Mouse (Mus musculus) lung, postnatal 10 days (tissue): ENCODE measurements around the gene St8sia2.

Experiments used
- DNase-seq: peaks from one replicate; pipeline ENCODE4 v3.0.0; 2021

St8sia2 gene

GRCm38 (mm10) chr7:74013601-74014175 is at the start of gene St8sia2:
Gene St8sia2, minus strand, starts transcription at chr7:74013690.
- peak; percentile 87 for DNase-seq

GRCm38 (mm10) chr7:74061076-74061475 is 47.6 kb upstream of the St8sia2 start:
- DNase-seq = peak; percentile 67

DNA sequence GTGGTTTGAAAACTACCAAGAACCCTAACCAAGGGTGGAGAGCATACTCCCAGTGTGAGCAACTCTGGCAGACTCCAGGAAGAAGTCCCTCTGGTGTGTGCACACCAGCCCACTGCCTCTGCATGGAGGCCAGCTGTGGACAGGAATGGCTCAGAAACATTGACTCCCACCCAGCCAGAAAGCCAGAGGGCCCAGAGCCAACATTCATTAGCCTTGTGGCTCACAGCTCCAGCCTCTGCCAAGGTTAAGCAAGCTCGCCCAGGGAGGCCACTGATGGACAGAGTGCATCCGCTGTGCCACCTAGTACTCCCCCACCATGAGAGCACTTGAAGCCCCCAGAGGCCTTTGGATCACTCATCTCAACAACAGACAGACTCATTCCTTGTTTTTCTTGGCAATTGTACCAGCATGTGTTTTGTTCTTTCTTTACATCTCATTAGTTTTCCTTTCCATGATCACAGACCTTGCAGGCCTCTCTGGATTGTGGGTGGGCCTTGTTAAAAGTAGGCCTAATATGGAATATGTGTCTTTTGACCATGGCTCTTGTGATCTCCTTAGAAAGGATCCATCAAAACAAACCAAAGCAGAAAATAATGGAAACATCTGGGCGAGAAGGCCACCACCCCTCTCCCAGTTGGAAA is 46.9 kb upstream of the St8sia2 start:
- peak; percentile 71 for DNase-seq

GRCm38 (mm10) chr7:74059684-74060083 is 46.2 kb upstream of the St8sia2 start:
- DNase-seq = no peak

- DNase-seq = no peak
Measured at GRCm38 (mm10) chr7:74055753-74056152, 42.3 kb upstream of the St8sia2 start.

DNA sequence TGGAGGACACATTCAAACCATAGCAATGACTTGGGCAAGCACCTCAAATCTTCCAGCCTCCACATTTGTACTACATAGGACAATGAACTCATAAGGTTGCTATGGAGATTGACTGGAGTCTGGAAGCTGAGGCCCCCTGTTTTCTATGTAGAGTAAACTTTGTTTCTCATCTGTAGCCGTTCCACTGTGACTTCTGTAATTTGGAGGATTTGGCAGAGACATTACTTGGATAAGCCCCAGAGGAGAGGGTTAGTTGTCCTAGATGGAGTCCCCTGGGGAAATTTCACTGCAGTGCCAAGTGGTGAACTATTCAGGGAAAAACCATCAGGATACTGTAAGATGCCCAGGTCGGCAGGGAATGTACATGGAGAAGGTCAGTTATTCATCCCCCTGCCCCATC is 34.1 kb upstream of the St8sia2 start:
- no peak for DNase-seq

DNA sequence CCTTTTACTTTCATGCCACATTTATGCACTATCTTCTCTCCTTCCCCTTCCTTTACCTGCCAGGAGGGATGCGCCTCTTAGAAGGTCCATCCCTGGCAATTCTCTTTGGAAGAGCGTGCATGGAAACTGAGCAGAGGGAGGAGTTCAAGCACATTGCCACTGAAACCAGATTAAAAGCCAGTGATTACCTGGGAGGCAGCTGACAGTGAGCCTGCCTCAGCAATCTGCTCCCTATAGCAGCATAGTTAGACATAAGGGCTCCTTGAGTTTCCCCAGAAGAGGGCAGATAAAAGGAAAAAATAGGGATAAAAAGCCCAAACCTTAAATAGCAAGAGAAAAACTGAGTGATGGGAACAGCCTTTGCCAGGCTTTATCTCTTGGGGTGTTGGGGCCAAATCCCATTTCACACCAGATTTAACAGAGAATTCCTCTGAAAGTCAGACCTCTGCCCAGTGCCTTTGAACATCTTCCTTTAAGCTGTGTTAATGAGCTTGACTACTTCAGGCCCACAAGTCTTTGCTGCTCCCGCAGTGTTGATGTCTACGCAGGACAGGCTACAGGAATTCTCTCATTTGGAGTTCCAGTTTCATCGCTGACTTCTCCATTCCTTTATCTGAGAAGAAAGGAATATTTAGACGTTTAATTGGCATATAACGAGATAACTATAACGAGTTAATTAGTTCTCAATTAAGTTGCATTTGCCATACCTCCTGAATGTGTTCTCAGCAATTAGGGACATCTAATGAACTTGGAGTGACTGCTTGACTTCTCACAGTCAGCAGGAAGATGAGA is 31.9 kb upstream of the St8sia2 start:
- no peak for DNase-seq

DNA sequence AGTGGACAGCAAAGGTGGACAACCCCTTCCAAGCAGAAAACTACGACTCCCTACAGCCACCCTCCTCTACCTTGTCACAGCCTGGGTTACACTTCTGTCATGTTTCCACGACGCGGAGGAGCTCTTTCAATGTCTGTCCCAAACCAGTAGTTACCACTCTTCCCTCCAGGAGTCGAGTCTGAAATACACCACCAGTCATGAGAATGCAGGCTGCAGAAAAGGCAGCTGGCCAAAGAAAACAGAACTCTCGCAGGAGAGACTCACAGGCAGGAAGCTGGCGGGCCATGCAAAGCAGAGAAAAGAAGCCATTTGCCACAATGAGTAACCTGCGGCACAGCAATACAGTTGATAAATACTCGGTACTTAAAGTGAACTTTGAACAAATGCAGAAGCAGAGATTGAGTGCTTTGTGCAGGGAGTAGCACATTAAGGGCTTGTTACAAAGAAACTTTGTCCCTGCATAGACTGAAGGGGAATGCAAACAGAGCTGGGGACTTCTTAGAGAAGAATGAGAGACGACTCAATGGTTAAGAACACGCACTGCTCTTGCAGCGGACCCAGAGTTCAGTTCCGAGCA is 30.2 kb upstream of the St8sia2 start:
- DNase-seq = peak; percentile 34

DNA sequence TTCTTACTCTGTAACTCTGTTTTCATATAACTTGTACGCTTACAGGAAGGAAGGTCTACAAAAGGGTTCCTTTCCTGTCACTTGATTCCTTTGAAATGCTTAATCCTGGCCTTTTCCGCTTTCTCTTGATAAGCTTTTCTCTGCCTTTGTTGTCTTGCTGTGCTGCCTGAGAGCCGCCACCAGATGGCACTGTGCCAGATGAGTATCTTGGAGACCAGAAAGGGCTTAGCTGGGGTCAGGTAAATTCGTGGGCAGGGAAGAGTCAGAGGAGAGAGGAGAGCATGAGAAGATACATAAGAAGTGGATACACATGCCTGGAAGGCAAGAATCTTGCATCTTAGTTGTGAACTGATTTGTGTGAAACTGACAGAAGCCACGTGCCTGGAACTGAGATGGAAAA is 11.5 kb upstream of the St8sia2 start:
- peak; percentile 81 for DNase-seq

DNA sequence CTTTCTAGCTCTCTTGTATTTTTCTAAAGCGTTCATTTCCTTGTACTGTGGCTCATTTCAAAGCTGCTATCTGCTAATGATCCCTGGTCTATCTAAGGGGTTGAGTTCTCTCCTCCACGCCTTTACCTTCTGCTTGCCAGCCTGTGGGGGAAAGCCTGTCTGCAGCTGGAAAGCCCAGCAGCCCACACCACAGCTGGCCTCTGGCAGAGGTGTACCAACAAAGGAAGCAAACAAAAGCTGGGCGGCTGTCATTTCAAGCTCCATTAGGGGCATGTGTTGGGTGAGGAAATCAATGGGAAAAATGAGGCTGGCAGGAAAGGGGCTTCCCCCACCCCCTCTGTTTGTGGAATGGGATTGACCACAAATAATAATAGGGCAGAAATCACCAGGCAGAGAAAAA is 10.7 kb upstream of the St8sia2 start:
- DNase-seq = no peak

DNA sequence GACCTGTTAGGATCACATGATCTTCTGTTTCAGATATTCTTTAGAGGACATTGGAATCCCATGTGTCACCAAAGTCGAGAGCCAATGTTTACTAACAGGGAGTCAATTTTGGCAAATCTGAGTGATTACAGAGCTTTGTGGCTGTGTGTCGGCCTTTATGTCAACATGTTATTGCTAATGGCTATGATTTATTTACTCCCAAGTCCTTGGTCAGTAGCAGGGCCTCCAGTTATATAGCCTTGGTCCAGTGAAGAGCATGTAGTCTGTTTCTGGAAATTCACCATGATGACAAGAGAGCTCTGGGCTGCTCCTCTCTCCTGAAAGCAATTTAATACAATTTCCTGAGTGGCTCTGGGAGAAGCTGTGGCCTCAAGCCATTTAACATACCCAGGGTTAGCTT is 9.1 kb upstream of the St8sia2 start:
- peak; percentile 16 for DNase-seq

- peak; percentile 44 for DNase-seq
Measured at GRCm38 (mm10) chr7:74021771-74022170, 8.3 kb upstream of the St8sia2 start.

DNA sequence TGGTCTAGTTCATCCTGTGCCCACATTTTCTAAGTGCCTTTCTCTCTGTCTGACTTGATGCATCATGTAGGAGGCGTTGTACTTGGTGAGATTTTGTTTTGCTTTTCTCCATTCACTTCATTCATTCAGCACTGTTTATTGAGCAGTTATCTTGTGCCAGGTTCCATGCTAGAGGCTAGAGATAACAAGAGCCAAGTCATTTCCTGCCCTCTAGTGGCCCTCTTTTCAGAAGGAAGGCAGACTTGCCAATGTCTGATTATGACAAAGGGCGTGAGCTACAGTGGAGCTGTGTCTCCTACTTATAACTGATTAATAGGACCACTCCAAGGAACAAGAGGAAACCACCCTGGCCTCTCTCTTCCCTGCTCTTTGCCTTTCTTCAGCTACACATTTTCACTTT is 3.1 kb upstream of the St8sia2 start:
- no peak for DNase-seq

DNA sequence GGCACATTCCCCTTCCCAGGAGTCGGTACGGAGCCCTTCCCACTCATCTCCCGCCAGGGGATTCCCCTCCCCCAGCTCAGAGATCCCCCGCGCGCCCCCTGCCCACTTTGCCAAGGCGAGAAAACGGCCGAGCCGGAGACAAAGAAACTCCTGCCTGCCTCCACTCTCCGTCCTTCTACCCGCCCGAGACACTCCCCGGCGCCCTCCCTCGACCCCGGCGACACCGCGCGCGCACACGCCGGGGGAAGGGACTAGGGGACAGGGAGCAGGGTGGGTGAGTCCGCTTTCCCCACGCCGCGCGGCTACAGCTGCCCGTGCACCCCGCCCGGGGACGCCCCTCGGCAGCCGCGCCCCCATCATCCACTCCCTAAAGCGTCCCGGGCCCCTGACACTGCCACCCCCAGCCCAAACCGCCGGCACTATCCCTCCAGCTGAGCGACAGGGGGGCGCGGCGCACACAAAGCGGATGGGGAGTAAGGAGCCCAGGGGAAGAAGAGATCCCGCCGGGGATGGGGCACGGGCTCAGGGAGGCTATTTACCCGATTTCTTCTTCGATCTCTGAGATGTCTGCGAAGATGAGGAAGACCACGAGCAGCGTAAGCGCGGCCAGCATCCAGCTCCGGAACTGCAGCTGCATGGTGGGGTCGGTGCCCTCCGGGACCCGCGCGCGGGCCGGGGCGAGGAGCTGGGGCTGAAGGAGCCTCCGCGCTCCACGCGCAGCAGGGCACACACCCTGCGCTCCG is 461 bp downstream of the St8sia2 start:
- peak; percentile 31 for DNase-seq

DNA sequence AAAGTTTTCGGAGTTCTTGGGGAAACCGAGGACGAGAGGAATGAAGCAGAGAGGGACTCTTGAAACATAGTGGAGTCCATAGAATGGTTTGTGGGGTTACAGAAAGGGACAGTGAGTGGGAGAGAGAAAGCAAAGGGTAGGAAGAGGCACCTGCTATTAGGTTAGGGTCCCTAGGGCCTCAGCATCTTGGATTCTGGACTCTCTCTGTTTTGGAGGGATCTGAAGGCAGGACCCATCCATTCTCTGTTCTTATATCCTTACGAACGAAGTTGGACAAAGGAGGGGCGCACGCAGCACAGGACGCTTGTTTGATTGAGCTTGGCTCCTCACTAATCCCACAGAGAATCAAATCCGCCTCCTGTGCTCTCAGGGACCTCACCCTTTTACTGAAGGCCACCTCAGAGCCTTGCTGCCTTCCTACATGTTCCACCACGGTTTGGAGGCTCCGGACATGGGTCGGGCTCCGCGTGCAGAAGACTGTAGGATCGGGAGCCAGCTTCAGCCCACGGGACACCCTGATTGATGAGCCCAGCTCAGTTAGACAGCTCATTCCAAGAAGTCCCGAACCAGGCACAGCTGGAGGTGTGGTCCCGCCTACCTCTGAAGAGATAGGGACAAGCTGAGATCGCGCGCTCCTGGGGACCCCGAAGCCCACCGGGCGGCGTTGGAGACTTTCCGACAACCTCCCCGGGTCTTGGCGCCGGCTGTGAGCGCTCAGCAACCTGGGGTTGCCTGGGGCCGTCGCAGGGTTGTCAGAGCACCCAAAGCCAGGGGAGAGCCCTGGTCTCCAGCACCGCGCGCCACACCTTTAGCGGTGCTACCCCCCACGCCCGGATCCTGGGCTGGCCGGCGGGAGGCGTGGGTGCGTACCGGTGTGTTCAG is 1.3 kb downstream of the St8sia2 start:
- DNase-seq = peak; percentile 6

DNA sequence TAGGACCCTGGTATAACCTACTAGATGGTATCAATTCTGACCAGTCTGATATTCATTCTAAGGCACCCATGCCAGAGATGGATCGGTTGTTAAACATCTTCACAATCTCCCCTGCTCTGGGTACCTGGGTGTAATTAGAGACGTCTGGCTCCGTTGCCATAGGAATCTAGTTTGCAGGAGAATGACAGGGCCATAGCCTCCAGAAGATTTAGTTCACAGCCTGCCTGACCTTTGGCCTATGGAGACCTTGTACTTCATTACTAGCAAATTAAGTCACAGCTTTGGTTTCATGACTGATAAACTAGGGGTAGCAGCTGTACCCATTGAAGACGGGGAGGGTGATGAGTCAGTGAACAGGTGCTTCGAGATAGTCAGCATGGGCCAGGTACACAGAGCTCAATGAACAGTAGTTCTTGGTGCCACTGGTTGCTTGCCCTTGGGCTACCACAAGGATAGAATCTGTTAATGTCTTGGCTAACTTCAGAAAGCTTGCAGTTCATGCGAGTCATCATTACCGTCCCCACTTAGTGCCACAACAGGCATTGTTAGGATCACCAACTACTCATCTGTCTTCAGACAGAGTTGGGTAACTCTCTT is 4.4 kb downstream of the St8sia2 start:
- no peak for DNase-seq

- peak; percentile 28 for DNase-seq
Measured at GRCm38 (mm10) chr7:74006775-74007371, 6.6 kb downstream of the St8sia2 start.

- DNase-seq = no peak
Measured at GRCm38 (mm10) chr7:74006364-74006763, 7.1 kb downstream of the St8sia2 start.

- DNase-seq = no peak
Measured at GRCm38 (mm10) chr7:74000743-74001510, 12.6 kb downstream of the St8sia2 start.

DNA sequence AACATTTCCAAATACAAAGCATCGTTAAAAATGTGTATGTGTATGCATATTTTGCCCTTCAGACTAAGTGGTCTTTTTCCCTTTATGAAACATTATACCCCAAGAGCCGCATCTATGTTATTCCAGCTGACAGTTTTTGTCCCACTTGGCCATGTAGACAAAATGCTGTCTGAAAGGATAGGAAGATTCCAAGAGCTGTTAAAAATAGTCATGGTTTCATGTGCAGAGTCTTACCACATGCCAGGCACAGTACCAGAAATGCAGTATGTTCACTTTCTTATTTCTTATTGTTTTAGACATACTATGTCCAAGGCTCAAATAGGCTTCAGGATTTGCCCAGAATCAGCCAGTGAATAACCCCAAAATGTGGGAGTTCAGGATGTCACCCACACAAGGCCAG is 24.1 kb downstream of the St8sia2 start:
- no peak for DNase-seq
